Mouse (Mus musculus): Measurements from ENCODE around the gene Prph.

DNA sequence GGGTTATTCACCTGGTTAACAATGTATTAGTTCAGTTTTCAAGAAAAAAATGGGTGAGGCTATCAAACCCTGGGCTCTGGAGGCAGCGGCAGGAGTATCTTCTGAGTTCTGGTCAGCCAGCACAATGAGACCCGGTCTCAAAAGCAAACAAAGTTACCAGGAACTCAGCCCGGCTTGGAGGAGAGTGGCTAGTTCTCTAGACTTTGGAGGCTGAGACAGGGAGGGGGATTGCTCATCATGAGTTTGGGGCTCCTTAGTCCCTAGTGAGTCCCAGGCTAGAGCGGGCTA lies 23.6 kb upstream of the Prph start:
- TF ChIP-seq POLR2A (IDR thresholded peaks at IDR 0.05; ENCODE audit: control insufficient read depth, extremely low read depth, insufficient read depth, low read length, poor library complexity) (no peak), CTCF (IDR thresholded peaks at IDR 0.05; ENCODE audit: borderline replicate concordance, control insufficient read depth, extremely low read depth, insufficient read depth, low read length, poor library complexity) (no peak)
